Mouse (Mus musculus) bone marrow macrophage, adult 2 months (primary cell): ENCODE data around the gene Mex3d. TPM values are rescaled to one million over a fixed set of nuclear protein-coding genes. Genes with fewer than 3 reads are reported as not detected.

Source experiments
- H3K27ac ChIP-seq: 2 replicates; pipeline ENCODE4 v1.5.1; 2012; ENCODE audit warnings: low read depth, low read length; ENCODE audit not compliant: insufficient read depth
- H3K4me1 ChIP-seq: 2 replicates; pipeline ENCODE4 v1.6.1; 2012; ENCODE audit warnings: low read length; ENCODE audit not compliant: control insufficient read depth, insufficient read depth
- H3K4me3 ChIP-seq: 2 replicates; pipeline ENCODE4 v1.5.1; 2012; ENCODE audit warnings: mild to moderate bottlenecking, low read length, moderate library complexity; ENCODE audit not compliant: insufficient read depth
- CTCF ChIP-seq: IDR thresholded peaks from 2 replicates; pipeline ENCODE4 v1.5.1; 2012; ENCODE audit warnings: low read depth, mild to moderate bottlenecking, low read length, moderate library complexity
- POLR2A ChIP-seq: IDR thresholded peaks from 2 replicates; pipeline ENCODE4 v1.6.1; 2012; ENCODE audit warnings: mild to moderate bottlenecking, low read depth, low read length, borderline replicate concordance
- polyA plus RNA-seq: library from polyadenylated mRNA; stranded (reverse); fragments of >200 nt; gene quantifications from 2 replicates; pipeline ENCODE4 v1.2.4, GENCODE M21; 2012; ENCODE audit not compliant: missing spikeins, insufficient read depth, insufficient read length

Mex3d gene
- polyA plus RNA-seq, 1 experiment, result 8.3 TPM

DNA sequence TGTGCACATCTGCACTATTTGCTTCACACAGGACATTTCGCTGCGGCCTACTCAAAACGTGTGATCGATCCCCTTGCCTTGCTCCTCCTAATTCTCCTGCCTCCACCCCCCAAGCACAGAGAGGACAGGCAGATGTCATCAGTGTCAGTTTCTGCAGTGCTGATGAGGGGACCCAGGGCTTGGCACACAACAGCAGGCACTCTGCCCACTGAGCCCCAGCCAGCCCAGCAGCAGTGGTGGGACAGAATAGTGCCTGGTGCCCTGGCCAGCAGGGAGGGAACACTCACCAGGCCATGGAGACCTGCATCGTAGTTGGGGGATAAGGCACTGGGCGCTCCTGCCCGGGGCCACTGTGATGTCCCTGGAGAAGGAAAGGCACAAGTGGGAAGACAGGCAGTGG, 28.1 kb upstream of the Mex3d start:
- TF ChIP-seq CTCF (no peak), POLR2A (no peak)
- Histone ChIP-seq H3K4me3 (no peak overlapping the region), H3K27ac (no peak overlapping the region), H3K4me1 (no peaks in the 10 kb centered on the region)

DNA sequence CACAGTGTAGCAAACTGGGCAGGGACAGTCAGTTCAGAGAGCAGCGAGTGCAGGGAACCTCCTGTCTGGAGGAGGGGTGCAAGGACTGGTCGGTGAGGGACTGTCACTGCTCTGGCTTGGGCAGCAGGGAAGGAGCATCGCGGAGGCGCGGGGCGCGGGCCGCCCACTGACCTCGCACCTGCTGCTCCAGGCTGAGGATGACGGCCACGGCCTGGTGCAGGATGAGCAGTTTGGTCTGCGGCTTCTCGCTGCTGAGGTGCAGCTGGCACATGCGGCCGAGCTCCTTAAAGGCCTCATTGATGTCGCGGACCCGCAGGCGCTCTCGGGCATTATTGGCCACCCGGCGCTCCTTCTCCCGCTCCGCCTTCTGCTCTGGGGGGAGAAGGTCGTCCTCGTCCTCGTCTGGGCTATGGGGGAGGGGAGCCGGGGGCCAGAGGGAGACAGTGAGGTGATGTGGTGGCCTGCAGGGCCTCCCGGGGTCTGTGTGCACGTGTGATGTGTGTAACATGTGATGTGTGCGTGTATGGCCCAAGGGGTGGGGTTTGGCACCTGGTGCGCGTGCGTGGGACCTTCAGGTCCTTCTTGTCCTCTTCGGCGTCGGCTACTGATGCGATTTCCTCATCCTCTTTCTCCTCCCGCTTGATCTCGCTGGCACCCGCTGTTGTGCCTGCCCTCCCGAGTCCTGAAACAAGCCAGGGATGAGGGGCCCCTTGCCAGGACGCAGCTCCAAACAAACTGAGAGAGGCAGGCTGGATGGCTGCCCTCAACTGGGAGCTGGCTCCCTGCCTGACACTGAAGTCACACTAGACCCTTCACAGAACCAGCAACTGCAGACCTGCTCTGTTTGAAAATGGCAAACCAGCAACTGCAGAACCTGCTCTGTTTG, 25.4 kb upstream of the Mex3d start:
- no peak overlapping the region for H3K27ac ChIP-seq
- H3K4me1 ChIP-seq, result 0 out of 2 replicates have a peak, but pooled peaks cover under 1% of the 10 kb centered on the region
- H3K4me3 ChIP-seq, result no peak overlapping the region
- TF ChIP-seq CTCF (no peak), POLR2A (no peak)

DNA sequence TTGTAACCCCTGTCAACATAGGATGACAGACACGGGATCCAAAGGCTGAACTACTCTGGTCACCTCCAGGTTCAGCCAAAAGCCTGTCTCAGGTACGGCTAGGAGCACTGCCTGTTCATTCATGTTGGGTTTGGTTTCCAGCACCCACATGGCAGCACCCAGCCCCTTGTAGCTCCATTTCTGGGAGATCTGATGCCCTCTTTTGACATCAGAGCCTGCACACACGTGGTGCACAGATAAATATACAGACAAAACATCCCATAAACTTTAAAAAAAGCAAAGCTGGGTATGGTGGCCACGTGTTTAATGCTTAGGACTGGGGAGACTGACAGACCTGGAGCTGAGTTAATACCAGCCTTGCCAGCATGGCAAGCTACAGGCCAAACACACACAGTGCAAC, 20.5 kb upstream of the Mex3d start:
- TF ChIP-seq POLR2A (no peak), CTCF (no peak)
- no peak overlapping the region for H3K27ac ChIP-seq
- no peak overlapping the region for H3K4me3 ChIP-seq
- H3K4me1 ChIP-seq, result peaks cover 18% of the 10 kb centered on the region

DNA sequence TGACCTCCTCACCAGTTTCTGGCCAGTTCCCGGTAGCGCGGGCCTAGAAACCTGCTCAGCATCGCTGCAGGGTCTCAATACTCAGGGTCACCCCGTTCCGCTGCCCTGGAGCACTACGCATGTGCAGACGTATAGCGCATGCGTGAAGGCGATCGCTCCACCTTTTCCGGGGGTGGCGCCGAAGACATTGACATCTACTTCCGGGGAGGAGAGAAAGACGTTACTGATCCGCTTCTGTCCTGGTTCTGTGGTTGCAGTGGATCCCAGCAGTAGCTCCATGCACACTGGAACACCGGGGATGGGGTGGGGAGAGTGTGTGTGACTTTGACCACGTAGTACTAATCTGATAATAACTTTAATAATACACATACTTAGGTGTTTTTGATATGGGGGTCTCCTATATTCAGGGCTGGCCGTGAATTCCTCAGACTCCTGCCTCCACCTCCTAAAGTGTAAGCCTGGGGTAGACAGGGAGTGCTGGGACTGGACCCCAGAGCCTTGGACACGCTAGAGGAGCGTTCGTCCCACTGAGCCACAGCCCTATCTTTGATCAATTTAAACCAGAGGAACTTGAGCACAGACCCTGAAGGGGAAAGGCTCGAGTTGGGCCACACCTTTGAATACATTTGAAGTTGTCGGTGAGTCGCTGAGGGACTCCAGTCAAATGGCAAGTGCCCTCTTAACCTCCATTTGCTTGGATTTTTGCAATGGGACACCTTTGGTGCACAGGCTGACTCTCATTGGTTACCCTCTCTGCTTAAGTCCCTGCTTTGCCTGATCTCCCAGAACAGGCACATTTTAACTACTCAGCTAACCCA, 19.4 kb upstream of the Mex3d start, which contains the start of gene Uqcr11:
Gene Uqcr11, minus strand, starts transcription at position 147 of the 818 bp plus-strand sequence.
- Histone ChIP-seq H3K27ac (peak within 1 kb of the TSS; percentile 25), H3K4me1 (peaks cover 18% of the 10 kb centered on the region), H3K4me3 (peak within 1 kb of the TSS; percentile 87)
- no peak for TF ChIP-seq POLR2A
- TF ChIP-seq CTCF, result no peak

DNA sequence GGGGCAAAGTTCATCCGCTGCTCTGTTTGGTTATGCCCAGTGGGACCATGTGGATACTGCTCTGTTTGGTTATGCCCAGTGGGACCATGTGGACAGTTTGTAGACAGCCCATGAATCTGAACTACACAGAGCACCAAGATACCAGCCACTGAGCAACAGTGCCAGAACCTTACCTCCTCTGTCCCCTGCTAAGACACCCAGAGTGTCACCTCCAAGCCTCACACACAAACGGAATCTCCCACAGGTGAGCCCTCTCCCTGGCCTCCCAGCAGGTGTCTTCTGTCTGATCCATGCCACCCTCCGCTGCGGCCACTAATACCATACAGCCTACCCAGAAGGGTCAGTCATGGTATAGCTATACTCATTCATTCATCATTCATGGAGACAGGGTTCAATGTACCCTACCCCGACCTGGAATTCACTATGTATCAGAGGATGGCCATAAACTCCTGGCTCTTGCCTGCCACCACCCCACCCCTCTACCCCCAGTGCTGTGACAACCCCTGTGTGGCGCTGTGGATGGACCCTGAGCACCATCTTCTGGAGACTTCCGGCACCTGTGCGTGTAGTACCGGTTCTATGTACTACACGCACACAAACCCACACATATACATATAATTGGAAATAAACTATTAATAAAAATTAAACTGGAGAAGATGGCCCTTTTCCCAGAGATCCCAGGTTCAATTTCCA, 18.2 kb upstream of the Mex3d start:
- no peak for TF ChIP-seq CTCF
- no peak for TF ChIP-seq POLR2A
- H3K4me1 ChIP-seq, result peaks cover 31% of the 10 kb centered on the region
- H3K4me3 ChIP-seq, result peak overlapping the region; percentile 87
- H3K27ac ChIP-seq, result peak overlapping the region; percentile 25; the same call in 1 of the 2 replicates

DNA sequence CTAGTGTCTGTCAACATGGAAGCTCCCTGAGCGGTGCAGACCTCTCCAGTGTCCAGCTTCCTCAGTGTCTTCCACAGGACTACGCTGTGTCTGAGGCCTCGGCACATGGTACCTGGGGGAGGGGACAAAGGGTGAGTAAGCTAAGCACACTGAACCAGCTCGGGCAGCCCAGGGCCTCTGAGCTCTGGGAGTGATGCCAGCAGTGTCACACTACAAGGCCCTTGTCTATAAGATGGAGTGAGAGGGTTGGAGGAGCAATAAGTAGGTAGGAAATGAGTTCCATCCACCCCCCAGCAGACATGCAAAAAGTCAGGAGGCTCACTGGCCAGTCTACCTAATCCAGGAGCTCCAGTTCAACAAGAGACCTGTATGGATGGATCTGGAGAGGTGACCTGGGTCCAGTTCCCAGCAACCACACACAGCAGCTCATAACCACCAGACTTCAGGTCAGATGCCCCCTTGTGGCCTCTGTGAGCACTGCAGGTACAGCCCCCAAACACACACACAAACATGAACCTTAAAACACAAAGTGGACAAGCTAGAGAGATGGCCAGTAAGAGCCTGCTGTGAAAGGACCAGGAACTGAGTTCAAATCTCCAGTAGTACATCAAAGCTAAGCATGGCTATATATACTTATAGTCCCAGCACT, 15.7 kb upstream of the Mex3d start:
- TF ChIP-seq POLR2A (no peak), CTCF (peak; percentile 33; the same call in 1 of the 2 replicates)

DNA sequence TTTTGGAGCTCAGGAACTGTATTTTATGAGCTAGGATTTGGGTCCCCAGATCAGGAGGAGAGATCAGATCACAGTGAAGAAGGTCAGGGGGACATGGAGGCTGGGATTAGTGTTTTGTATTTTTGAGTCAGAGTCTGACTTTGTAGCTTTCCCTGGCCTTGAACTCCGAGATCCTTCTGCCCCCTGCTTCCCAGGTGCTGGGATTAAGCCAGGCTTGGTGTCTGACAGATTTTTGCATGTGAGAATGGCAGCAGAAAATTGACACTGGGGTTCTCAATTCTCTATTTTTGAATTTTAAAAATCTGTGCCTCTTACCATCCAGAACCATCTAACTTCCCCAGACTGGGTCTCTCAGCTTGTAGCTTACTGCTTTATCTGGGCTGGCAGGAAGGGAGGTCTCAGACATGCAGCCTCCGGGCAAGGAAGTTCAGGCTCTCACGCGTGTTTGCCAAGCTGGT, 13.3 kb upstream of the Mex3d start:
- peaks cover 39% of the 10 kb centered on the region for H3K4me1 ChIP-seq
- TF ChIP-seq POLR2A (no peak), CTCF (no peak)
- H3K4me3 ChIP-seq, result peak overlapping the region; percentile 78
- peak overlapping the region; percentile 95 for H3K27ac ChIP-seq

More for the DNA sequence above, 15.7 kb upstream of the Mex3d start:
- H3K27ac ChIP-seq, result no peak overlapping the region
- H3K4me3 ChIP-seq, result no peak overlapping the region
- H3K4me1 ChIP-seq, result peaks cover 35% of the 10 kb centered on the region

DNA sequence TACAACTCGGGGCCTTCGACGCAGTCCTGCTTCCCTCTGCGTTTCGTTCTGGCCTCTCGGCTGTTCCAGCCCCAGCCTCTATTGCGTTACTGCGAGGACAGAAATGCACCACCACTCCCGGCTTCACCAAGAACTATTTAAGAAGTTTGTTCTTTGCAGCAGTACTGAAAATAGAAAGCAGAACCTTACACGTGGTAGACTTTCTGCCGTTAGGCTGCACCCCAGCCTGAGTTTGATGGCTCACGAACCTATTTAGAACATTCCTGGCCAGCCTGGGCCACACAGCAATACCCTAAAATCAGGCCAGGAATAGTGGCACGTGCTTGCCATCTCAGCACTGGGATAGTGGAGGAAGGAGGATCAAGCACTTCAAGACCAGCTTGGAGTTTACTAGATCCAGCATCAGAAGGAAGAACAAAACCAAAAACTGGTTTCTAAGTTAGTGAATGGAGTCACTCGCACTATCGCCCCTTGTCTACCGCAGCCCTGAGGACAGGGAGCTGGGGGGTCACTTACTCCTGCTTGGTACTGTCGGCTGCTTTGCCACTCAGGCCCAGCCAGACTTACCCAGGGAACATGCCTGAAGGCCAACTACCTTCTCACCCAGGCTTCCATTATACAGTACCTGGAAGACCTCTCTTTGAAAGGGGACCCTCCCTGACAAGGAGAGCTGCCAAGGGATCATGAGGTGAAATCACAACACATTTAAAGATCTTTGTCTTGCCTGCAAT, 12.7 kb upstream of the Mex3d start:
- H3K4me3 ChIP-seq, result peak overlapping the region; percentile 78
- peak overlapping the region; percentile 95 for H3K27ac ChIP-seq
- TF ChIP-seq CTCF, result no peak
- no peak for TF ChIP-seq POLR2A
- H3K4me1 ChIP-seq, result peaks cover 34% of the 10 kb centered on the region
